Mouse (Mus musculus): ENCODE results near the gene Atf6b. TPM values are rescaled to one million over a fixed set of nuclear protein-coding genes. Genes with fewer than 3 reads are reported as not detected.

Atf6b gene
- polyA plus RNA-seq, 1 experiment from 2014 or later: 42.5 TPM

GRCm38 (mm10) chr17:34643944-34644343, 3.0 kb upstream of the Atf6b start:
- ATAC-seq (no peak), DNase-seq (ENCODE audit: low spot score) (no peak)
- Histone ChIP-seq H3K4me2 (replicated peaks; ENCODE audit: low read depth, low read length) (no peak overlapping the region), H3K27ac (ENCODE audit: low read length) (no peak overlapping the region), H3K36me3 (ENCODE audit: insufficient read depth, low read length) (no peaks in the 10 kb centered on the region), H3K4me1 (ENCODE audit: insufficient read depth, low read depth, low read length) (peaks cover 15% of the 10 kb centered on the region), H3K27me3 (replicated peaks; ENCODE audit: insufficient read depth, low read length) (no peaks in the 10 kb centered on the region), H3K4me3 (ENCODE audit: low read depth, low read length) (no peak overlapping the region), H3K9me3 (ENCODE audit: low read length) (no peaks in the 10 kb centered on the region), H3K9ac (replicated peaks; ENCODE audit: low read depth) (no peak overlapping the region)
- TF ChIP-seq CTCF (IDR thresholded peaks at IDR 0.05) (no peak), EP300 (IDR thresholded peaks at IDR 0.05) (no peak)
- 74% methylated on average over 10 of the region's 10 CpGs for WGBS

- TF ChIP-seq EP300 (IDR thresholded peaks at IDR 0.05): no peak
- TF ChIP-seq CTCF (IDR thresholded peaks at IDR 0.05): no peak
- under 1% methylated on average over 16 of the region's 16 CpGs for WGBS
- no peaks in the 10 kb centered on the region for H3K27me3 ChIP-seq (replicated peaks; ENCODE audit: insufficient read depth, low read length)
- DNase-seq (ENCODE audit: low spot score): peak; percentile 98
- H3K4me1 ChIP-seq (ENCODE audit: insufficient read depth, low read depth, low read length): peaks cover 15% of the 10 kb centered on the region
- peak within 1 kb of the TSS; percentile 67 for H3K4me2 ChIP-seq (replicated peaks; ENCODE audit: low read depth, low read length)
- no peaks in the 10 kb centered on the region for H3K9me3 ChIP-seq (ENCODE audit: low read length)
- peak; percentile 78 for ATAC-seq
- peak within 1 kb of the TSS; percentile 85 for H3K27ac ChIP-seq (ENCODE audit: low read length)
- peak within 1 kb of the TSS; percentile 54 for H3K4me3 ChIP-seq (ENCODE audit: low read depth, low read length)
- H3K9ac ChIP-seq (replicated peaks; ENCODE audit: low read depth): peak within 1 kb of the TSS; percentile 58
- no peaks in the 10 kb centered on the region for H3K36me3 ChIP-seq (ENCODE audit: insufficient read depth, low read length)
Observed at GRCm38 (mm10) chr17:34644608-34645007, 2.3 kb upstream of the Atf6b start, which contains the start of gene Fkbpl. TSS of gene Fkbpl (plus strand) at chr17:34644764.

DNA sequence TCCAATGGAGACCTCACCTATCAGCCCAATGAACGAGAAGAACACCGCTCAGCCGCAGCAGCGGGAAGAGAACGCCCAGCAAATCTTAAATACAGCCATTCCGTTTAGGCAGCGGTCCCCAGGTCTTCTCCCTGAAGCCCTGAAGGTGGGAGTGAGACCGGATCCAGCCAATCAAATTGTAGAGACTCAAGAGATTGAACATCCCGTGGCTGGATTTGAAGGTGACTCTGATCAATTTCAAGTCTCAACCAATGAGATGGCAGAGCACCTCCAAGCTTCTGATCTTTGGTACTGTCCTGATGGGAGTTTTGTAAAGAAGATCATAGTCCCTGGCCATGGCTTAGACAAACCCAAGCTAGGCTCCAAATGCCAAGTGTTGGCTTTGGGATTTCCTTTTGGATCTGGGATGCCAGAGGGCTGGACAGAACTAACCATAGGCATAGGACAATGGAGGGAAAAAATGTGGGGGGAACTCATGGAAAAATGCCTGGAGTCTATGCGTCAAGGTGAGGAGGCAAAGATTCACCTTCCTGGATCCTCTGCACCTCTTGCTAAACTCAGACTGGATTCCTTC, 1.6 kb upstream of the Atf6b start:
- Histone ChIP-seq H3K27ac (ENCODE audit: low read length) (peak overlapping the region; percentile 85; the same call in 1 of the 2 replicates), H3K4me3 (ENCODE audit: low read depth, low read length) (peak overlapping the region; percentile 54), H3K9me3 (ENCODE audit: low read length) (no peaks in the 10 kb centered on the region), H3K9ac (replicated peaks; ENCODE audit: low read depth) (peak overlapping the region; percentile 58), H3K4me1 (ENCODE audit: insufficient read depth, low read depth, low read length) (peaks cover 12% of the 10 kb centered on the region), H3K27me3 (replicated peaks; ENCODE audit: insufficient read depth, low read length) (no peaks in the 10 kb centered on the region), H3K4me2 (replicated peaks; ENCODE audit: low read depth, low read length) (peak overlapping the region; percentile 67), H3K36me3 (ENCODE audit: insufficient read depth, low read length) (no peaks in the 10 kb centered on the region)
- no peak for DNase-seq (ENCODE audit: low spot score)
- TF ChIP-seq EP300 (IDR thresholded peaks at IDR 0.05) (no peak), CTCF (IDR thresholded peaks at IDR 0.05) (no peak)
- ATAC-seq: no peak
- WGBS: 36% methylated on average over 10 of the region's 10 CpGs

DNA sequence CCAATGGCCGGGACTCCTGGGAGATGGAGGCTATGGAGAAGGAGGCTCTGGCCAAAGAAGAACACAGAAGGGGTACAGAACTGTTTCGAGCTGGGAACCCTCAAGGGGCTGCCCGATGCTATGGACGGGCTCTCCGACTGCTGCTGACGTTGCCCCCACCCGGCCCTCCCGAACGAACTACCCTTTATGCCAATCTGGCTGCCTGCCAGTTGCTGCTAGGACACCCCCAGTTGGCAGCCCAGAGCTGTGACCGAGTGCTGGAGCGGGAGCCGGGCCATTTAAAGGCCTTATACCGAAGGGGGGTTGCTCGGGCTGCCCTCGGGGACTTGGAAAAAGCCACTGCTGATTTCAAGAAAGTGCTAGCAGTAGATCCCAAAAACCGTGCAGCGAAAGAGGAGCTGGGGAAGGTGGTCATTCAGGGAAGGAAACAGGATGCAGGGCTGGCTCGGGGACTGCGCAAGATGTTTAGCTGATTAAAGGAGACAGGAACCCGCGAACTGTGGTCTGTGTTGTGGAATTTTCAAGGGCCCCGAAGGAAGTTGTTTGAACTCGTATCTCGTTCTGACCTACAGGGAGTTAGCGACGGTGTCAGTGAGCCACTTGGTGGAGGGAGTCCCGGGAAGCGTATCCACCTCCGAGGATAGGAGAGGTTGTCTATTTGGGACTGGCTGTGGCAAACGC, 975 bp upstream of the Atf6b start:
- TF ChIP-seq EP300 (IDR thresholded peaks at IDR 0.05) (no peak), CTCF (IDR thresholded peaks at IDR 0.05) (no peak)
- ATAC-seq (no peak), DNase-seq (ENCODE audit: low spot score) (no peak)
- WGBS: 73% methylated on average over 30 of the region's 30 CpGs
- Histone ChIP-seq H3K4me2 (replicated peaks; ENCODE audit: low read depth, low read length) (peak overlapping the region; percentile 67), H3K9me3 (ENCODE audit: low read length) (no peaks in the 10 kb centered on the region), H3K4me1 (ENCODE audit: insufficient read depth, low read depth, low read length) (peaks cover 12% of the 10 kb centered on the region), H3K27ac (ENCODE audit: low read length) (peak overlapping the region; percentile 47; the same call in 1 of the 2 replicates), H3K9ac (replicated peaks; ENCODE audit: low read depth) (no peak overlapping the region), H3K4me3 (ENCODE audit: low read depth, low read length) (no peak overlapping the region), H3K36me3 (ENCODE audit: insufficient read depth, low read length) (no peaks in the 10 kb centered on the region), H3K27me3 (replicated peaks; ENCODE audit: insufficient read depth, low read length) (no peaks in the 10 kb centered on the region)

DNA sequence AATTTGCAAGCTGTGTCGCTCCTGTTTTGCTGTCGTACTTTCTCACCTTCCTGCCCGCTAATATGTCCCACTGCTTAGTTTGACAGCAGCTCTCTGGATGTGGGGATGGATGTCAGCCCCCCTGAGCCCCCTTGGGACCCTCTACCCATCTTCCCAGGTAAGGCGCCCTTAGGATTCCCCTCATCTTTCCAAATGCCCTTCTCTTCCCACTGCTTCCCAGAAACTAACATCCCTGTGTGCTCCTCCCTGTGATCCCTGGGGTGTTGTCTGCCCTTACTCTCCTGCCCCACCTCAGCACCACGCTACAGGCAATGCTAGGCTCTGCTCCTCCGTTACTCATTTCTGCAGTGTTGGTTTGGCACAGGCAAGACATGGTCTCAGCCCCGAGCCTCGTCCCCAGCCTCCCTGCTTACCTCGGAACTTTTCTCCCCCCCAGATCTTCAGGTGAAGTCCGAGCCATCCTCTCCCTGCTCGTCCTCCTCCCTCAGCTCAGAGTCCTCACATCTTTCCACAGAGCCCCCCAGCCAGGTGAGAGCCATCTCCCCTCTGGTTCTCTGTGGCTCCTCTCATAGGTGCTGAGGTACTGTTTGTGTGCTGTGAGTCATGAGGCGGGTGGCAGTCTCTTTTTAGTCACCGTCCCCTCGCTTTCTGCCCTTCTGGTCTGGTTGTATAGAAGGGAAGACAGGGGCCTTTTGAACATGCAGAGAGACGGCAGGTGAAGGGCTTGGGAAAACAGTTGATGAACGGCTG, 1.4 kb downstream of the Atf6b start:
- 0 out of 2 replicates have a peak, but pooled peaks cover 7% of the 10 kb centered on the region for H3K36me3 ChIP-seq (ENCODE audit: insufficient read depth, low read length)
- no peaks in the 10 kb centered on the region for H3K27me3 ChIP-seq (replicated peaks; ENCODE audit: insufficient read depth, low read length)
- H3K9ac ChIP-seq (replicated peaks; ENCODE audit: low read depth): no peak overlapping the region
- 78% methylated on average over 16 of the region's 16 CpGs for WGBS
- DNase-seq (ENCODE audit: low spot score) (no peak), ATAC-seq (no peak)
- TF ChIP-seq CTCF (IDR thresholded peaks at IDR 0.05) (no peak), EP300 (IDR thresholded peaks at IDR 0.05) (no peak)
- no peak overlapping the region for H3K4me3 ChIP-seq (ENCODE audit: low read depth, low read length)
- H3K9me3 ChIP-seq (ENCODE audit: low read length): no peaks in the 10 kb centered on the region
- H3K4me2 ChIP-seq (replicated peaks; ENCODE audit: low read depth, low read length): no peak overlapping the region
- H3K27ac ChIP-seq (ENCODE audit: low read length): no peak overlapping the region
- H3K4me1 ChIP-seq (ENCODE audit: insufficient read depth, low read depth, low read length): peaks cover 12% of the 10 kb centered on the region
